Mouse (Mus musculus) spleen, postnatal 0 days (tissue): ENCODE measurements around the gene Thoc3. TPM values are rescaled to one million over a fixed set of nuclear protein-coding genes. Genes with fewer than 3 reads are reported as not detected.

ENCODE experiments used
- polyA plus RNA-seq: library from polyadenylated mRNA; unstranded; fragments of >200 nt; fragmentation: Nextera tagmentation; extraction: Ambion mirVana; gene quantifications from 2 replicates; pipeline ENCODE4 v1.2.1, GENCODE M21; 2015

Thoc3 gene
- polyA plus RNA-seq = 56.9 and 60.2 TPM in 2 replicates

DNA sequence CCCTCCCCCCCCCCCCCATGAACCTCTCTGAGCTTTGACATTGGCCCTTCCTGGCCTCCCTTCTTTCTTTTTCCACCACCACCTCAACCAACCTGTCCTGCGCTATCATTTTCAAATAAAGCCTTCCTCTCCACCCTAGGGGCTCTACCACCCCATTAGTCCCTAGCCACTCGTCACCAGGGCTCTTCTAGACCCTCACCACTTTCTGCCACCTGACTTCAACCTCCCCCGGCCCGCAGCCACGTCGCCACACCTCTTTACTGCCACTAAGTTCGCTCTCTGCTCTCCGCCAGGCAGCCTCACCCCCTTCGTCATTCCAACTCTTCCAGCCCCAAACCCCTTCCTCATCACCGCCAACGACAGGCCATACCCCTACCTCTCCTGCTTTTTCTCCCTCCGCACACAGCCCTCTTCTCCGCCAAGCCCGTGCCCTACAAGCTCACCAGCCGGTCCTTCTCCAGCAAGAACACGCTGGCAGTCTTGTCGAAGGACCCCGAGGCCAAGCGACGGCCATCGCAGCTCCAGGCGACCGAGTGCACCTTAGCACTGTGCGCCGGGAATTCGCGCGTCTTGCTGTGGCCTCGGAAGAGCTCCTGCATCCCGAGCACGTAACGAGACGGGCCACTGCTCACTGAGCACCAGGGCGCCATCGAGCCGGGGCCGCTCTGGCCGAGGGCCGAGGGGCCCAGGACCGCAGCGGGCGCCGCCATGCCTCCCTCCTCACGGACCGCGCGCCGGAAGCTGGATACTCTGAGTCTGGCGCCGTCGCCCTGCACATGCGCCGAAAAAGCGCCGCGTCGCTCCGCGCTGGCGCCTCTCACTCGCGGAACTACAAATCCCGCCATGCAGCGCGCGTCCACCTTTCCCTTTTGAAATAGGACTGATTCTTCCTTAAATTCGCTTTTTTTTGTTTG is at the start of gene Thoc3:
Gene Thoc3 (minus strand): TSS at position 752 of the 914 bp plus-strand sequence.

DNA sequence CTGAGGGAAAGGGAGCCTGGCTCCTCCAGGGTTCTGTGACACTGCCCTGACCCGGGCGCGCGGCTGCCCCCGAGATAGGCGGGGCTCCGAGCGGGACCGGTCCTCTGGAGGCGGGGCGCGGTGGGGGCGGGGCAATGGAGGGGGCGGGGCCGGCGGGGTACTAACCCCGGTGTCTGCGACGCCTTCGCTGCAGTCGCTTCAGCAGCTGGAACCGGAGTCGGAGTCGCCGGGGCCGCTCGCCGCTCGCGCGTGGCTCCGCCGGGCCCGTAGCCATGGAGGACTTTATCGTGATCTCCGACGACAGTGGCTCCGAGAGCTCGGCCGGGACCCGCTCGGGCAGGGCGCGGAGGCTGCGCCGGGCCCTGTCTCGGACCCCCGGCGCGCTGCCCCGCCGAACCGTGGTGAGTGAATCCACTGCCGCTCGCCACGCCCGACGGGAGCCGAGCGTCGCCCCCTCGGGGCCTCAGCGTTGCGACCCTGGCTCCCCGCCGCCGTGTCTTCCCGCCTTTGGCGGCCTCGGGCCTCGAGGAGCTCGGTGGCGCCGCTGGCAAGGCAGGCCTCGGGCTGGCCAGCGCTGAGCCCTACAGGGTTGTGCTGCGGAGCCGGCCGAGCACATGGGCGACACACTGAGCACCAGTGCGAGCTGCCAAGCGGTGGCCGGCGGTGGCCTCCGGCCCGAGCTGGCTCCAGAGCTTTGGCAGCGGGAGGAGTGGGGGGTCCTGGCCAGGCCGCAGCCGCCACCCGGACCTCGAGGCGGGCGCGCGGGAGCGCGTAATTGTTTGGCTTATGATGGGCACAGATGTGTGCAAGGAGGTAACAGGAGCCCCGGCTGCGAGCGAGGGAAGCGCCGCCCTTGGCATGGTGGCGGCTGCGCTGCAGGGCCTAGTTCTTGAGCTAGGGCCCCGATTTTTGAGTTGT is 35.2 kb upstream of the Thoc3 start, which contains the start of gene Simc1:
Gene Simc1 (plus strand): TSS at position 176 of the 918 bp plus-strand sequence.

Other genes with a start within 250 kb of the Thoc3 start
- 2.8 and 3.7 TPM in 2 replicates for gene Cplx2, start 97.5 kb downstream of the Thoc3 start, polyA plus RNA-seq
- gene Simc1, start 34.9 kb upstream of the Thoc3 start, polyA plus RNA-seq = 2.6 and 3.2 TPM in 2 replicates
- 32.0 and 35.6 TPM in 2 replicates for gene 4833439L19Rik, start 96.6 kb upstream of the Thoc3 start, polyA plus RNA-seq
- 10.8 and 11.8 TPM in 2 replicates for gene Arl10, start 106.2 kb upstream of the Thoc3 start, polyA plus RNA-seq
- gene Nop16, start 121.2 kb upstream of the Thoc3 start, polyA plus RNA-seq = 53.1 and 53.4 TPM in 2 replicates
- gene Higd2a, start 121.4 kb upstream of the Thoc3 start, polyA plus RNA-seq = 131 and 137 TPM in 2 replicates
- gene Cltb, start 142.5 kb upstream of the Thoc3 start, polyA plus RNA-seq = 31.3 and 38.9 TPM in 2 replicates
- 26.3 and 26.5 TPM in 2 replicates for gene Faf2, start 152.9 kb upstream of the Thoc3 start, polyA plus RNA-seq
- 38.5 and 44.6 TPM in 2 replicates for gene Rnf44, start 225.1 kb upstream of the Thoc3 start, polyA plus RNA-seq
- gene Cdhr2, start 232.6 kb upstream of the Thoc3 start, polyA plus RNA-seq = 0.02 TPM in 1 of 2 replicates, not detected in the other